Mouse (Mus musculus) inflammation-experienced regulatory T-cells, adult 6 months (primary cell): Measurements from ENCODE around the gene Sf3b4. TPM values are rescaled to one million over a fixed set of nuclear protein-coding genes. Genes with fewer than 3 reads are reported as not detected.

Experiments used
- ATAC-seq: one replicate; pipeline ENCODE4 v1.8.0; 2017
- polyA plus RNA-seq, 3 experiments: library from polyadenylated mRNA; unstranded; fragments of 100-300 nt; shearing (Covaris generic); gene quantifications; one replicate each; pipeline ENCODE4 v1.2.1; 2017

Gene Sf3b4
- 10 to 100 TPM; 53.4 to 82.6 (median 56.6) TPM for polyA plus RNA-seq

GRCm38 (mm10) chr3:96172197-96173178, at the start of gene Sf3b4:
TSS of gene Sf3b4 (plus strand) at chr3:96172332.
- peak; percentile 93 for ATAC-seq

GRCm38 (mm10) chr3:96124235-96124634, 47.9 kb upstream of the Sf3b4 start:
- ATAC-seq = no peak

- no peak for ATAC-seq
These were observed 44.0 kb upstream of the Sf3b4 start for GRCm38 (mm10) chr3:96128128-96128527.

- ATAC-seq = no peak
These were observed 39.7 kb upstream of the Sf3b4 start for GRCm38 (mm10) chr3:96132478-96132877.

- ATAC-seq = no peak
These were observed 38.7 kb upstream of the Sf3b4 start for GRCm38 (mm10) chr3:96133327-96133905.

GRCm38 (mm10) chr3:96135011-96135410, 37.1 kb upstream of the Sf3b4 start:
- no peak for ATAC-seq

- peak; percentile 68 for ATAC-seq
These were observed 24.2 kb upstream of the Sf3b4 start for GRCm38 (mm10) chr3:96147950-96148349.

- ATAC-seq = no peak
These were observed 20.3 kb upstream of the Sf3b4 start for GRCm38 (mm10) chr3:96151836-96152235.

GRCm38 (mm10) chr3:96152611-96153010, 19.5 kb upstream of the Sf3b4 start:
- no peak for ATAC-seq

GRCm38 (mm10) chr3:96155501-96155900, 16.6 kb upstream of the Sf3b4 start:
- no peak for ATAC-seq

- ATAC-seq = no peak
These were observed 12.3 kb upstream of the Sf3b4 start for GRCm38 (mm10) chr3:96159820-96160219.

GRCm38 (mm10) chr3:96160222-96160802, 11.8 kb upstream of the Sf3b4 start:
- peak; percentile 19 for ATAC-seq

GRCm38 (mm10) chr3:96160803-96161516, 11.2 kb upstream of the Sf3b4 start:
- ATAC-seq = peak; percentile 51

- ATAC-seq = peak; percentile 36
These were observed 10.0 kb upstream of the Sf3b4 start, which contains the start of gene Mtmr11 for GRCm38 (mm10) chr3:96161869-96162840. TSS of gene Mtmr11 (plus strand) at chr3:96162004.

GRCm38 (mm10) chr3:96163040-96163439, 9.1 kb upstream of the Sf3b4 start:
- no peak for ATAC-seq

- no peak for ATAC-seq
These were observed 3.5 kb upstream of the Sf3b4 start for GRCm38 (mm10) chr3:96168466-96169158.

GRCm38 (mm10) chr3:96170276-96170675, 1.9 kb upstream of the Sf3b4 start:
- no peak for ATAC-seq

- no peak for ATAC-seq
These were observed 1.1 kb upstream of the Sf3b4 start for GRCm38 (mm10) chr3:96170976-96171545.

- ATAC-seq = no peak
These were observed 442 bp upstream of the Sf3b4 start for GRCm38 (mm10) chr3:96171583-96172196.

GRCm38 (mm10) chr3:96173185-96173584, 1.1 kb downstream of the Sf3b4 start:
- ATAC-seq = no peak
